Mouse (Mus musculus) cerebellum, adult 9-11 months (tissue): ENCODE results near the gene Ippk.

Experiments used
- DNase-seq: peaks from one replicate; pipeline ENCODE4 v3.0.0; 2022

The Ippk gene

DNA sequence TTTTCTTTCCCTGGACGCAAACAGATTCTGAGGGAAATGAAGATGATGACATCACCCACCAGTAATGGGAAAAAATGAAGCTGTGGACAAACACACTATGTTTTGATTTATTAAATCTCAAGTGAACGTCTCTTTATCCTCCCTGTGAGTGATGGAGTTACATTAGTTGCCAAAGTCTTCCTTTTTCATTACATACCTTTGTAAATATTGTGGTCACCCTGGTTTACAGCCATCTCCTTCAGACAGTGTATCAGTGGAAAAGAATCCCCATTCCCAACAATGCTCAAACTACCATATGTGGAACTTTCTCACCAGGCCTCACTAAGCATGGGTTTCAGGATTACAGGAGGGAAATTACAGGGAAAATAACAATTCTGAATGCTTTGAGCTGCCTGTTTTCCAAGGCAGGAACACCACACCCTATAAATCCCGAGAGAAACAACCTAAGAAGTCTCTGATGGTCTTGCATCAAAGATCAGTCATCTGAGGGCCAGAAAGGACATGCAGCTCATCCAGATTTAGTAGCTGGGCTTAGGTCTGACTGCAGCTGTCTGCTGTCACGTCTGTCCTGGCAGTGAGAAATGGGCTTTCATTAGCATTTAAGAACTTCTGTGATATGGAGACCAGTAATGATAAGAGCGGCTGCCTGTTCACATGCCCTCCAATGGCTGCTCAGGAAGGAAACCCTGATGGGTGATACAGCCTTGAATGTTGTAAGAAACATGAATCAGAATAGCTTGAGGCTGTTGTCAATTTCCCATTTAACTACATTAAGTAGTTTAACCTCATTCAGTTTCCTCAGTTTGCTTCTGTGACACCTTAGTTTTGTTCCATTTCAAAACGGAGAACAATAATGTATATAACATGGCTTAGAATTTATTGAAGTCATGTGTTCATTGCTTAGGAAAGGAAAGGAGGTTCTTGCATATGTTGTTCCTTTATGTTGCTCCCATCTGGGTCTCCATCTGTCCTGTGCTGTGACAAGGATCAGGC is 71.6 kb downstream of the Ippk start, which contains the start of gene Tes3-ps:
Tes3-ps (plus strand) TSS at position 943 of the 993 bp plus-strand sequence.
- DNase-seq: no peak

DNA sequence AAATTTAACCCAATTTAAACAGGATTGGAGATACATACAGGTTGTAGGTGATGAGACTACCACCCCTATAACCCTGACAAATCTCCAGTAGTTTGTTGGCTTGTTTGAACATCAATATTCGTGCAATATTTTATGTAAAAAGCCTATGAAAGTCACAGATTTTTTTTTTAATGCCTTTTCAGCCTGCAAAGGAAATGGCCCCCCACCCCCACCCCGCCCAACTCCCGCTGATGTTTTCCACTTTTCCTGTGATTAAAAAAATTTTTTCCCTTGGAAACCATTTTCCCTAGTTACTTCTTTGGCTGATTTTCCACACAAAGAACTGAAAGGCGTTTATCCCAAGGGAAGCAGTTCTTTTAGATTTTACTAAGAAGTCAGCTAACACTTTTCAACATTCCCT is 83.5 kb downstream of the Ippk start, which contains the start of gene Ecm2:
Ecm2 (plus strand) TSS at position 301 of the 400 bp plus-strand sequence.
- DNase-seq: no peak

- DNase-seq: no peak
Measured at GRCm38 (mm10) chr13:49505776-49506175, 84.7 kb downstream of the Ippk start.

DNA sequence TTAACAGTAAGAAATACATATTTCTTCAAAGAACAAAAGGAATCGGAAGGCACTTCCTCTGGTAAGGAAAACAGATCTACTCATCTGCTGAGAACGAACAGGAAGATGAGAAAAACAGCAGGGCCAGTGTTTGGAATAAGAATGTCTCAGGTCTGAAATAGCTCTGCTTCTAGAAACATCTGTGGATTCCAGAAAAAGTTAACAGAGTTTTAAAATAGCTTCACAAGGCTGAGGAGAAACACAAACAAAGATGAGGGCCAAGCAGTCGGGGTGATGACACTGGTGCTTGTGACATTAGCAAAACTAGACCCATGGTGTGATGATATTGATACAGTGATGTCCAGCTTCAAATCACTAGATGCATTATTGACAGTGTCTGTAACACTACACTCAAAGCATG is 86.1 kb downstream of the Ippk start:
- no peak for DNase-seq
